Mouse (Mus musculus) c-Kit-positive CD71-negative TER-119-negative erythroid progenitor cells, embryonic 14.5 days (primary cell): ENCODE measurements at regions not wholly inside any gene's neighbourhood (a gene's known extent, or its start where the extent isn't known, plus 50 kb on each side); places are given as distances from the start of the nearest gene placed in this dataset.

Experiments used
- DNase-seq: peaks from one replicate; pipeline ENCODE4 v3.0.0-alpha.2; 2013; ENCODE audit warnings: low read depth

GRCm38 (mm10) chr10:67439042-67439635 lies 96.1 kb upstream of the Egr2 start:
- DNase-seq, result no peak

- DNase-seq, result no peak
Observed at GRCm38 (mm10) chr10:67439844-67440243, 95.4 kb upstream of the Egr2 start.

- DNase-seq, result no peak
Observed at GRCm38 (mm10) chr10:67441243-67441642, 94.0 kb upstream of the Egr2 start.

- DNase-seq, result no peak
Observed at GRCm38 (mm10) chr10:67448875-67449274, 86.4 kb upstream of the Egr2 start.

- no peak for DNase-seq
Observed at GRCm38 (mm10) chr10:67454149-67454548, 81.1 kb upstream of the Egr2 start.

GRCm38 (mm10) chr10:67458447-67459272 lies 76.6 kb upstream of the Egr2 start:
- no peak for DNase-seq

GRCm38 (mm10) chr10:67461321-67461720 lies 74.0 kb upstream of the Egr2 start:
- no peak for DNase-seq

GRCm38 (mm10) chr10:67461862-67462261 lies 73.4 kb upstream of the Egr2 start:
- no peak for DNase-seq

- no peak for DNase-seq
Observed at GRCm38 (mm10) chr10:67468724-67469123, 66.6 kb upstream of the Egr2 start.

GRCm38 (mm10) chr10:67473016-67473415 lies 62.3 kb upstream of the Egr2 start:
- no peak for DNase-seq

- no peak for DNase-seq
Observed at GRCm38 (mm10) chr10:67474336-67474735, 60.9 kb upstream of the Egr2 start.

GRCm38 (mm10) chr10:67482268-67482667 lies 53.0 kb upstream of the Egr2 start:
- DNase-seq, result no peak

- no peak for DNase-seq
Observed at GRCm38 (mm10) chr10:67483371-67483770, 51.9 kb upstream of the Egr2 start.

GRCm38 (mm10) chr10:67484091-67484745 lies 51.1 kb upstream of the Egr2 start:
- DNase-seq, result no peak
